Mouse (Mus musculus): ENCODE measurements around the gene Slc25a29.

The Slc25a29 gene

GRCm38 (mm10) chr12:108793453-108793941, 42.2 kb downstream of the Slc25a29 start:
- peak; percentile 25 for DNase-seq

- peak; percentile 99 for DNase-seq
Observed at GRCm38 (mm10) chr12:108792546-108793452, 42.9 kb downstream of the Slc25a29 start, which contains the start of gene Yy1. TSS of gene Yy1 (plus strand) at chr12:108792973.

- DNase-seq: peak; percentile 76
Observed at GRCm38 (mm10) chr12:108792152-108792545, 43.5 kb downstream of the Slc25a29 start.

- no peak for DNase-seq
Observed at GRCm38 (mm10) chr12:108787329-108787728, 48.4 kb downstream of the Slc25a29 start.

- DNase-seq: no peak
Observed at GRCm38 (mm10) chr12:108785161-108785560, 50.5 kb downstream of the Slc25a29 start.

- DNase-seq: no peak
Observed at GRCm38 (mm10) chr12:108780108-108780877, 55.4 kb downstream of the Slc25a29 start.
